Mouse (Mus musculus): ENCODE measurements at regions not wholly inside any gene's neighbourhood (a gene's known extent, or its start where the extent isn't known, plus 50 kb on each side); places are given as distances from the start of the nearest gene placed in this dataset.
"Not testable (repeated sequence)": the region's sequence is repeated elsewhere in the genome, so short reads cannot be mapped to it uniquely, and the experiment has no call there.

GRCm38 (mm10) chrX:157107747-157108146 is 307.4 kb downstream of the Phex start:
- no peak for DNase-seq (ENCODE audit: low spot score in 2 of 2)

- DNase-seq (ENCODE audit: low spot score in 2 of 2): peak in 1 of 2 experiments; percentile 3
Observed at GRCm38 (mm10) chrX:157080025-157080424, 335.1 kb downstream of the Phex start.

GRCm38 (mm10) chrX:157079606-157080005 is 335.5 kb downstream of the Phex start:
- no peak for DNase-seq (ENCODE audit: low spot score in 2 of 2)

GRCm38 (mm10) chrX:157078061-157078460 is 337.1 kb downstream of the Phex start:
- not testable (repeated sequence) for DNase-seq (ENCODE audit: low spot score in 2 of 2)

GRCm38 (mm10) chrX:157076193-157076592 is 338.9 kb downstream of the Phex start:
- DNase-seq (ENCODE audit: low spot score in 2 of 2): no peak

- no peak for DNase-seq (ENCODE audit: low spot score in 2 of 2)
Observed at GRCm38 (mm10) chrX:157051629-157052315, 363.3 kb downstream of the Phex start.

- no peak for DNase-seq (ENCODE audit: low spot score in 2 of 2)
Observed at GRCm38 (mm10) chrX:157028913-157029312, 386.2 kb downstream of the Phex start.

GRCm38 (mm10) chrX:157024343-157024742 is 390.8 kb downstream of the Phex start:
- no peak for DNase-seq (ENCODE audit: low spot score in 2 of 2)

- DNase-seq (ENCODE audit: low spot score in 2 of 2): no peak
Observed at GRCm38 (mm10) chrX:157021851-157022250, 393.3 kb downstream of the Phex start.

GRCm38 (mm10) chrX:157020337-157020736 is 394.8 kb downstream of the Phex start:
- DNase-seq (ENCODE audit: low spot score in 2 of 2): no peak

GRCm38 (mm10) chrX:156989986-156990518 is 425.1 kb downstream of the Phex start:
- DNase-seq (ENCODE audit: low spot score in 2 of 2): no peak

GRCm38 (mm10) chrX:156947093-156947492 is 468.0 kb downstream of the Phex start:
- DNase-seq (ENCODE audit: low spot score in 2 of 2): no peak

GRCm38 (mm10) chrX:156944223-156944622 is 470.9 kb downstream of the Phex start:
- no peak for DNase-seq (ENCODE audit: low spot score in 2 of 2)

GRCm38 (mm10) chrX:156913363-156913762 is 501.7 kb downstream of the Phex start:
- DNase-seq (ENCODE audit: low spot score in 2 of 2): no peak
